Mouse (Mus musculus) adrenal gland, postnatal 36 days (tissue): Measurements from ENCODE around the gene Gjb3. TPM values are rescaled to one million over a fixed set of nuclear protein-coding genes. Genes with fewer than 3 reads are reported as not detected.

Experiments
- DNase-seq, 2 experiments: peaks; one replicate each; pipeline ENCODE4 v3.0.0; 2021; ENCODE audit warnings: mixed read lengths in 1 of 2
- long read RNA-seq, 2 experiments: library from polyadenylated mRNA; stranded (forward); transcript quantifications; one replicate each; pipeline ENCODE4 v2.0.0; 2021; ENCODE audit warnings: borderline sequencing depth in 2 of 2
- total RNA-seq, 2 experiments: library from RNA; stranded (reverse); gene quantifications; 2 replicates each; pipeline ENCODE4 v1.2.3; 2021

Gjb3 gene
- not detected for total RNA-seq
- long read RNA-seq, experiment 1: 0 reads
- long read RNA-seq, experiment 2: 0 reads

- peak; percentile 31 to 35 for DNase-seq
These were observed at the start of gene Gjb3 for GRCm38 (mm10) chr4:127330181-127331100. Gene Gjb3 (minus strand): TSS chr4:127330844.

DNA sequence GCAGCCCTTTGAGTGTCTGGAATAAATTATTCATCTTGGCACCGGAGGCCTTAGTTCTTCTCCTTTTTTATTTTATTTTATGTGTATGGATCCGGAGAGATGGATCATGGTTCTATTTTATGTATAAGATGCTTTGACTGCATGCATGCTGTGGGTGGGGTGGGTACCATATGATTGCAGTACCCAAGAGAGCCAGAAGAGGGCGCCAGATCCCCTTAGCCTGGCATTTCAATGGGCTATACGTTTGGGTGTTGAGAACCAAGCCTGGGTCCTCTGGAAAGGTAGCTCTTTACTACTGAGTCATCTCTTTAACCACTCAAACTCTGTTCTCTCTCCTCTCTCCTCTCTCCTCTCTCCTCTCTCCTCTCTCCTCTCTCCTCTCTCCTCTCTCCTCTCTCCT lies 46.7 kb upstream of the Gjb3 start:
- peak; percentile 20 to 23 for DNase-seq

DNA sequence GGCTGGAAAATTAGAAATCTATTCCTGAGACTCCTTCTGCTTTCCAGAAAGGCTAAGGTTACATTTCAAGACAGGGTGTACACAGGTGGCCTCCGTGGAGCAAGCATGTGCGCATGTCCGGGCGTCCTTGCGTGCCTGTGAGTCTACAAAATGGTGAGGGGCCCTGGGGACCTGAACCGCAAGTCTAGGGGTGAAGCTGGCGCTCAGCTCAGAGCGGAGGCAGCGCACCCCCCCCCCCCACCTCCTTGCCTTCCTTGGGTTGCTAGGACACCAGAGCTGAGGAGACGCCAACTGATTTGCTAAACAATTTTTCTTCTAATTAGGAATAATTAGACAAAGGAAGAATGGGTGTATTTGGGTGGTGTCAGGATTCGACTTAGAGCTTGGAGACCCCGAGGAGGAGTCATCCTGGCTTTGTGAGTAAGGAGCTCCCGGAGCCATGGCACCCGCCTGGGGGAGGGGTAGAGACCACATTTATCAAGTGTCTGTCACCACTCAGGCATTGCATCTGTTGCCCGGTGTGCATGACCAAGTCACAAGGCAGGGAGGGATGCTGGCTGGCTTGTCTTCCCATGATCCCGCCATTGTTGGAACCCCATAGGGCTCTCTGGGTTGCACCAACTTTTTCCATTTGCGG lies 45.0 kb upstream of the Gjb3 start:
- no peak for DNase-seq

- DNase-seq: no peak
These were observed 44.0 kb upstream of the Gjb3 start for GRCm38 (mm10) chr4:127374645-127375044.

- DNase-seq: peak; percentile 72 to 73
These were observed 42.8 kb upstream of the Gjb3 start for GRCm38 (mm10) chr4:127373491-127373890.

- DNase-seq: peak; percentile 35 to 43
These were observed 40.9 kb upstream of the Gjb3 start for GRCm38 (mm10) chr4:127371546-127371945.

DNA sequence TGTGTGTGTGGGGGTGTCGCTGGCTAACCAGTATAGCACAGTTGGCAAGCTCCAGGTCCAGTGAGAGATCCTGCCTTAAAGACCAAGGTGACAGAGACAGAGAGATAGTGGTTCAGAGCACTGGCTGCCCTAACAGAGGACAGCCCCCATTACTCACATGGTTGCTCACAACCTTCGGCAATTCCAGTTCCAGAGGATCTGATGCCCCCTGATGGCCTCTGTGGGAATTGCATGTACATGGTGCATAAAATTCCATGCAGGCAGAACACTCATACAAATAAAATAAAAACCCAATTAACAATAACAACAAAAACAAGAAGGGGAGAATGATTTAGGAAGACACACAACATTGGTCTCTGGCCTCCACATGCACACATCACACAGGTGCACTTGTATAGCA lies 39.8 kb upstream of the Gjb3 start:
- no peak for DNase-seq

- peak; percentile 70 to 83 for DNase-seq
These were observed 37.8 kb upstream of the Gjb3 start for GRCm38 (mm10) chr4:127368379-127368973.

DNA sequence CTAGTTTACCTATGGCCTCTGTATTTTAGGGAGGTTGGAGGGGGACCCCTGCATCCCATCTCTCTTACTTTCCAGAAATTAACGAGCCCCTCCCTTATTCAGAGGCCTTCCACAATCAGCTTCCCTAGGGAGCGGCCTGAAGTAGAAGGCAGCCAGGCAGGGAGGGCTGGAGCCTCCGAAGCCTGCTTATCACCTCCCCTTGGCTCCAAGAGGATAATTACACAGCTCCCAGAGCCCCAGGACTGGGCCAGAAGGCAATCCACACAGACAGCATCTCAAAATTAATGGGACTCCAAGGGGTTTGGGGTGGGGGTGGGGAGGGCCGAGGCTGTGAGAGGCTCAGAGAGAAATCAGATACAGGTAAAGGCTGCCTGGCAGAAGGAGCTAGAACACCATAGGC lies 35.2 kb upstream of the Gjb3 start:
- no peak for DNase-seq

- no peak for DNase-seq
These were observed 34.8 kb upstream of the Gjb3 start for GRCm38 (mm10) chr4:127365433-127365832.

- DNase-seq: no peak
These were observed 33.8 kb upstream of the Gjb3 start for GRCm38 (mm10) chr4:127364431-127364830.

- DNase-seq: no peak
These were observed 32.7 kb upstream of the Gjb3 start for GRCm38 (mm10) chr4:127363331-127363730.

DNA sequence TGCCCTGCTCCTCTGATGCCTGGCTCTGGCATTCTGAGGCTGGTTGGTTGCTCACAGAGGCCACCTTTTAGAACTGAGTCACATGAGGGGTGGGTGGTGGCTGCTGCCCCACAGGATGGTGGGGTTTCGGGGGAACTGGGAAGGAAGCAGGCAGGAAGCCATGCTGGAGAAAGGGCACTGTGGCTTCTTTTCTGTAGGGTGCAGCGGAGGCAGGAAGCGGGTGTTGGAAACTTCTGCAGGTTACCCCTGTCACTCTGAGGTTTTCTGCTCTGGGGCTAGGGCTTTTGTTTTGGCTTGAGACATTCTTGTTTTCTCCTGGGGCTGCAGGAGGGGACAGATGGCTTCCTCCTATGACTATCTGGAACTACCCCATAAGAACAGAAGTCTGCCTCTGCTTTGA lies 31.9 kb upstream of the Gjb3 start:
- no peak for DNase-seq

GRCm38 (mm10) chr4:127358018-127358417 lies 27.4 kb upstream of the Gjb3 start, which contains the start of gene Gjb5:
Gene Gjb5 (minus strand): TSS chr4:127358181.
- no peak for DNase-seq

GRCm38 (mm10) chr4:127354506-127355485 lies 24.2 kb upstream of the Gjb3 start:
- peak; percentile 54 to 65 for DNase-seq

GRCm38 (mm10) chr4:127353951-127354438 lies 23.4 kb upstream of the Gjb3 start, which contains the start of gene Gjb4:
Gene Gjb4 (minus strand): TSS chr4:127354081.
- DNase-seq: no peak

DNA sequence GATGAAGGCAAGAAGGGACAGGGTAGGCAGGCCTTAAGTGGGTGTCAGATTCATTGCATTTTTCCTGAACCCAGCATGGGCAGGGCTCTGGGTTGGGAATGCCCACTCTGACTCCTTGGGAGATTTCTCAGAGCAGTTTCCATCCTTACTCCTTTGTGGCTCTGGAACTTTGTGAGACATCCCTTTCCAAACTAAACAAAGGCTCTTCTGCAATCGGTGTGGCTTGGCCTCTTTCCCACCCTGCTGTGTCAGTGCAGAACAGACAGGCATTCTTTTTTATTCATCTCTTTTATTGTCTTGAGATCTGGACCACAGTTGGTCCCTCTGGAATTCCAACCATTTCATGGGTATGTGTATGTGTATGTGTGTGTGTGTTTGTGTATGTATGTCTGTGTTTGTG lies 21.9 kb upstream of the Gjb3 start:
- DNase-seq: peak in 1 of 2 experiments; percentile 52

DNA sequence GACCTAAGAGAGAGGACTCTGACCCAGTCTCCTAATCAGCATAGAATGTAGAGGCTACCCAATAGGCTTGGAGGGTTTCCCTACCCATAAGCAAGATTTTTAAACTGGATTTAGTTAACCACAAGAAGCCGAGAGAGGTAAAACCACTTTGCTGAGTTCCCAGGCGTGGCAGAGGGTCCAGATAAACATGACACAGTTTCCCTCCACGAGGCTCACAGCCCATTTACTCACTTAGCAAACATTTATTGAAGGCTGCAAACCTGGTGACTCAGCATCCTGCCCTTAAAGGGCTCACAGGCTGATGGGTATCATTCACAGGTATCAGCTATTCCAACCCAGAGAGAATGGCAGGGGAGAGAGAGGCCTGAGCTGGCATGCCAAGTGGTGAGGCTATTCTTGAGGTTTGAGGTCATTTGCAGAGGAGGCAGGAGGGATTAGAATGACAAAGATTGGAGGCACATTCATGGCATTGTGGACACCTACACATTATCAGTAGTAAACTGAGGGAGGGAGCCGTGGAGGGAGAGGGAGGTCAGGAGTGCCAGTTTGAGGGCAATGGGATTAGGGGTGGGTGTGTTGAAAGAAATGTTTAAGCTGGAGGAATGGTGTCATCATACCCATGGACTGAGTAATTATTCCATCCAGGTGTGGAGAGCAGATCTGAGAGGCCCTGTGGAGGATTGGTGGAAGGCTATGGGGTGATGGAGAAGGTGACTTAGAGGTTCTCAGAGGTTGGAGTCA lies 19.1 kb upstream of the Gjb3 start:
- DNase-seq: peak in 1 of 2 experiments; percentile 32

DNA sequence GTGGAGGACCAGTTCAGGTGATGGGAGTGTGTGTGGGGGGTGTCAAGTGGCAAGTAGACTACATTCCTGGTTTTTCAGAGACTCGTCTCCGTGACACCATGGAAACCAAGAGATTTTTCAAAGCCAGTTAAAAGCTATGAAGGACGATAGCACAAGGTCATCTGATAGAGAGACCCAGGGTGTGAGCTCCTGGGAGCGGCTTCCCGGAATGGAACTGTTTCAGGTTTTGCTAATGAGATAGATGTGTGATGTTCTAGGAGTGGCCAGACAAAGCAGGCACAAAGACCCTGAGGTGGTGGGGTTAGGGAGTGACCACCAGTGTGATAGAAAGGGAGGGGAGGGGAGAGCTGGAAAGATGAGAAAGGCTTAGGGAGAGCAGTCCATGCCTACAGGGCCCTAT lies 14.4 kb upstream of the Gjb3 start:
- no peak for DNase-seq

DNA sequence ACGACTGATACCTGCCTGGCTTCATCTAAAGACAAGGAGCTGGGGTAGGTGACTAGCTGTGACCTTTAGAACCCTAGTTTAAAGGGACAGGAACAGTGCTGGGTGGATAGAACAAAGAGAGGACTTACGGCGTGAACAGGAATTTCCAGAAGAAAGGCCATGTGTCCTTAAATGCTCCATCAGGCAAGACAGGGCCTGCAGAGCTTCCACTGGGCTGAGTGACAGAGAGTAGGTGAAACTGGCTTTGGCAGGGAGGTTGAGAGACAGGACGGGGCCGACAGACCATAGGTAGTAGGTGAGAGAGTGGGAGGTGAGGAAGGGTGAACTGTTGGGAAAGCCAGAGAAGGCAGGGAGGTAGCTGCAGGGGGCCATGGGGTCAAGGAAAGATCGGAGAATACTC lies 10.7 kb upstream of the Gjb3 start:
- no peak for DNase-seq

- DNase-seq: no peak
These were observed 7.0 kb upstream of the Gjb3 start for GRCm38 (mm10) chr4:127337668-127338067.
